ENCODE assay signal across 17 mouse cellular contexts in genomic region chr2:135884534-135885180, GRCm38 (mm10).
DNase-seq lines count a peak whose midpoint lies in the region; ATAC-seq lines count a peak whose summit lies in the region.
"Had no signal": no experiment of that assay in that cellular context is flagged by ENCODE, and none has a peak within 500 bp of the region (broad histone marks: within the 10 kb centered on the region; RNA-seq: fewer than 3 reads in every experiment).

No protein-coding gene starts in this region.

- ATAC-seq in common myeloid progenitor, adult 5-6 weeks (replicated peaks; ENCODE audit: low read depth, poor library complexity, severe bottlenecking), result peak; percentile 83
- ATAC-seq in megakaryocyte progenitor cell, adult 5-6 weeks (replicated peaks; ENCODE audit: poor library complexity), result peak; percentile 77
- ATAC-seq: forebrain, embryonic 13.5 days; liver, postnatal 0 days; midbrain, embryonic 16.5 days had no signal

- peak; percentile 45 for DNase-seq in CD4-positive, CD25-positive, alpha-beta regulatory T cell, adult 2 months (ENCODE audit: low read depth, low spot score)
- peak; percentile 25 for DNase-seq in Muller cell, postnatal 12 days (ENCODE audit: inconsistent ontology term)
- DNase-seq in MN1 (ENCODE audit: low spot score), result no peak
- DNase-seq in adrenal gland, adult 2 months, result no peak
- DNase-seq in frontal cortex, postnatal 10 days (ENCODE audit: low spot score in 2 of 2), result no peak
- DNase-seq in heart, postnatal 4 days, result no peak
- DNase-seq: adrenal gland, postnatal 36 days; gastrocnemius, postnatal 10 days; heart, postnatal 36 days; kidney, adult 18-20 months; kidney, postnatal 36 days; liver, postnatal 0 days; lung, postnatal 4 days had no signal

Comparison
In these comparisons a context has a peak if more than half of its experiments do, and no peak if none do; other contexts are left out.
1. DNase-seq: peak in CD4-positive, CD25-positive, alpha-beta regulatory T cell, adult 2 months (single experiment) and Muller cell, postnatal 12 days (single experiment); none in MN1 (single experiment), adrenal gland, adult 2 months (single experiment), frontal cortex, postnatal 10 days (0 of 2) and heart, postnatal 4 days (single experiment).